Mouse (Mus musculus): Measurements from ENCODE around the gene Yipf1. TPM values are rescaled to one million over a fixed set of nuclear protein-coding genes. Genes with fewer than 3 reads are reported as not detected.

The Yipf1 gene
- total and polyA plus RNA-seq, 3 experiments: 30.3 to 64.3 (median 48.3) TPM

- no peak for DNase-seq
Measured at GRCm38 (mm10) chr4:107372304-107372703, 58.1 kb downstream of the Yipf1 start.

DNA sequence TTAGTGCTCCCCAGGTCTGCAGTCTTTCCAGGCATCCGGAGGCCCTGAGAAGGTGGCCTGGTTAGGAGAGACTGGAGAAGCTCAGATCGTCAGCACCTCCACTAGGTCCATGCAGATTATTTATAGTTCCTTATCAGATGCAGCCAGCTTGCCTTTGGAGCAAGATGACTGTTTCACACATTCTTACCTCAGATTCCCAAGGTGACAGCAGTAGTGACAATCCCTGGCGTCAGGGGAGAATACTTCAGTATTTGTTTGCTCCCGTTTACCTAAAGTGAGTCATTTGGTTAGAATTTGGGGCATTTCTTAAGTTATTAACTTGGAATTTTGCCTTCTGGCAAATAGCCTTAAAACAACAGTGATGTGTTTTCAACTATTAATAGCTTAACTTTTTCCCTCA, 60.5 kb downstream of the Yipf1 start:
- DNase-seq: no peak

DNA sequence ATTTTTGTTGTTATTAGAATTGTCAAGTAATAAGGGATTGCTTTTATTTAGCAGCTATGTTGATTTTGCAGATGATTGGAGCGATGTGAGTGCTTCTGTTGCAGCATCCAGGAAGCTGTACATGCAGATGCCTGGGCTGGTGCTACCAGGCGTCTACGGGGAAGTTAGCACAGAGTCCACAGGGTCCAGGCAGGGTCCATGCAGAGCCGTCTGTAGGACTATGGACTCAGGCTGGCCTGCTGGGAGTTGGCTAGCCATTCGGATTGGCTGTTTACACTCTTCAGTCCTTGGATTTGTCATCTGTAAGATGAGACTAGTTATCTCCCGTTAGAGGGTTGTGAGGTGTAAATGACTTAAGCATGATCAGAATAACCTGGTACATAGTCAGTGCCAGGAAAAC, 64.8 kb downstream of the Yipf1 start:
- DNase-seq: no peak

GRCm38 (mm10) chr4:107380871-107381270, 66.7 kb downstream of the Yipf1 start:
- DNase-seq: no peak

GRCm38 (mm10) chr4:107387038-107387437, 72.9 kb downstream of the Yipf1 start:
- peak; percentile 29 for DNase-seq

- DNase-seq: no peak
Measured at GRCm38 (mm10) chr4:107387465-107387864, 73.3 kb downstream of the Yipf1 start.

GRCm38 (mm10) chr4:107388291-107388690, 74.1 kb downstream of the Yipf1 start:
- DNase-seq: no peak

DNA sequence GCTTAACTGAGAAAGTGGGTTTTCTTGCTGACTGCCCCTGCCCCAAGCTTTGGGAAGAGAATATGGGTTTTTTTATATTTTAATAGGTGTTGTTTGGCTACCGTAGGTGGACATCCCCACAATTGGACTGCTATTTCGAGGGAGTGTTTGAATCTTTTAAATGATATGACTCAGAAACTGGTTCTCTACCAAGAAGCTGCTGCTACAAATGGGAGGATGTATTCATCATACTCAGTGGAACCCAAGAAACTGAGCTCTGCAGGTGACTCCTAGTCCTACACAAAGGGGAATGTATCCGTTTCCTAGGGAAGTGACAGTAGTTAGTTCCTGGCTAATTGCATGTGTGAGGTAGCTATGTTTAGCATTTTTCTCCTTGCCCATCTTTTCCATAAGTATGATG, 75.2 kb downstream of the Yipf1 start:
- no peak for DNase-seq

DNA sequence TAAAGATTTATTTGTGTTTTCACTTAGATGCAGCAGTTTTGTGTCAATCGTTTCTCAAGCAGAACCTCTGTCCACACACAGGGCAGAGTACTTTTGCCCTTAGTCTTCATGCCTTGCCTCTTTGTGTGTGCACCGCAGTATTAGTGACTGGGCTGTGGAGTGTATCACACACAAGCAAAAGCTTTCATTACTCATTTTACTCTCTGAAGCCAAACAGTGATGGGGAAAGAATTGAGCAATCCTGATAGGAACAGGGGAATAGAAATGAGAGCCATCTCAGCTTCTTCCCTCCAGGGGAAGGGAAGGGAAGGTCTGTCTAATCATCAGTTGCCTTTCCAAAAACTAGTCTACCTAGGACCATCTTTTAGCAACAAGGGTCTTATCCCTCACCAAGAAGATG, 79.6 kb downstream of the Yipf1 start:
- no peak for DNase-seq

Other genes with a start within 250 kb of the Yipf1 start
- gene Mrpl37, start 247.5 kb upstream of the Yipf1 start, total RNA-seq (2021): 100 to 1,000 TPM in 1 of 2 experiments, 10 to 100 TPM in 1; 97.2 to 102 TPM
- gene Mrpl37, start 247.5 kb upstream of the Yipf1 start, polyA plus RNA-seq (2012; rRNA removed): 76.4 and 77.1 TPM in 2 replicates
- gene Cyb5rl, start 247.4 kb upstream of the Yipf1 start, total RNA-seq (2021): 10 to 100 TPM; 22.9 to 27.3 TPM
- 13.4 and 14.1 TPM in 2 replicates for gene Cyb5rl, start 247.4 kb upstream of the Yipf1 start, polyA plus RNA-seq (2012; rRNA removed)
- not detected for gene Cdcp2, start 217.5 kb upstream of the Yipf1 start, total RNA-seq (2021)
- gene Cdcp2, start 217.5 kb upstream of the Yipf1 start, polyA plus RNA-seq (2012; rRNA removed): 0.06 and 0.08 TPM in 2 replicates
- 100 to 1,000 TPM; 274 to 379 TPM for gene Tmem59, start 136.0 kb upstream of the Yipf1 start, total RNA-seq (2021)
- 746 and 999 TPM in 2 replicates for gene Tmem59, start 136.0 kb upstream of the Yipf1 start, polyA plus RNA-seq (2012; rRNA removed)
- gene Tceanc2, start 135.2 kb upstream of the Yipf1 start, total RNA-seq (2021): 10 to 100 TPM; 22.7 to 26.7 TPM
- 5.3 and 5.4 TPM in 2 replicates for gene Tceanc2, start 135.2 kb upstream of the Yipf1 start, polyA plus RNA-seq (2012; rRNA removed)
- not detected for gene Ldlrad1, start 105.2 kb upstream of the Yipf1 start, total RNA-seq (2021)
- gene Ldlrad1, start 105.2 kb upstream of the Yipf1 start, polyA plus RNA-seq (2012; rRNA removed): 0.15 and 0.45 TPM in 2 replicates
- 10 to 100 TPM; 28.0 to 31.7 TPM for gene Lrrc42, start 60.8 kb upstream of the Yipf1 start, total RNA-seq (2021)
- gene Lrrc42, start 60.8 kb upstream of the Yipf1 start, polyA plus RNA-seq (2012; rRNA removed): 7.7 and 9.0 TPM in 2 replicates
- 10 to 100 TPM; 16.7 to 19.1 TPM for gene Hspb11, start 60.8 kb upstream of the Yipf1 start, total RNA-seq (2021)
- 0.30 and 0.83 TPM in 2 replicates for gene Hspb11, start 60.8 kb upstream of the Yipf1 start, polyA plus RNA-seq (2012; rRNA removed)
- gene Dio1, start 7.2 kb upstream of the Yipf1 start, total RNA-seq (2021): under 1 TPM in 1 of 2 experiments, not detected in 1; 0.61 TPM
- gene Dio1, start 7.2 kb upstream of the Yipf1 start, polyA plus RNA-seq (2012; rRNA removed): 0.45 TPM in 1 of 2 replicates, not detected in the other
- gene Ndc1, start 53.4 kb downstream of the Yipf1 start, total RNA-seq (2021): 10 to 100 TPM; 10.7 to 11.3 TPM
- 15.9 and 17.0 TPM in 2 replicates for gene Ndc1, start 53.4 kb downstream of the Yipf1 start, polyA plus RNA-seq (2012; rRNA removed)
- gene Glis1, start 120.2 kb downstream of the Yipf1 start, total RNA-seq (2021): 1 to 10 TPM in 1 of 2 experiments, under 1 TPM in 1; 0.26 to 1.5 TPM
- 0.76 and 1.1 TPM in 2 replicates for gene Glis1, start 120.2 kb downstream of the Yipf1 start, polyA plus RNA-seq (2012; rRNA removed)